Mouse (Mus musculus): ENCODE results near the gene Vsig10l.

The Vsig10l gene

DNA sequence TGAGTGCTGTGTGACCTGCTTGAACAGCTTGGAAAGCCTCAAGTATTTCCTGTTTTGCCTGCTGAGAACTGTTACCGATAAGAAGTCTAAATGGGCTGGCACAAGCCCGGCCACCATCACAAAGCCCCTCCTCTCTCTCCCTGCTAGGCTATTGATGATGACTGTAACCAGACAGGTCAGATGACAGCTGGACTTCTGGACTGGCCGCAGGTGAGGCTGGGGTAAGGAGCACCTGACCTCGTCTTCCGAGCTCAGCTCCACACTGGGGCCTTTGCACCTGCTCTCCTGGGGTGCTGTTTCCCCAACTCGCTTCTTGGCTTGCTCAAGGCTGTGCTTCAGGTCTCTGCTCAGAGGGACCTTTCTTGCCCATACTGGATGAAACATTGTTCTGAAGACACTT is 8.6 kb upstream of the Vsig10l start:
- no peak for DNase-seq (ENCODE audit: low spot score)

DNA sequence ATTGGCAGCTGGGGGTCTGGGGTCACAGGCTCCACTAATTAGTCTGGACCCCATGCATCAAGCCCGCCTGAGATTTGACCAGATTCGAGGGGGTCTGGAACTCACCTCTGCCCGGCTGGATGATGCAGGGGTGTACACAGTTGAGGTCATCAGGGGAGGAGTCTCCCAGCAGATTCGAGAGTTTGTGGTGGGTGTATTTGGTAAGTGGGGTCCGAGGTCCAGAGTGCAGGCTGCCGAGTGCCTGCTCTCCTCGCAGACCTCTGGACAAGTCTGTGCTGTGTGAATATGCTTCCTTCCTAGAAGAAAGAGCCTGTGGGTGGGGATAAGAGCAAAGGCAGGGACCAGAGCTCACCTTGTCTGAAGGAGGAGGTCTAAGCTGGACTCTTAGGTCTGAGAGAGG is 1.0 kb downstream of the Vsig10l start:
- no peak for DNase-seq (ENCODE audit: low spot score)

- no peak for DNase-seq (ENCODE audit: low spot score)
These were observed 2.0 kb downstream of the Vsig10l start for GRCm38 (mm10) chr7:43464864-43465343.

DNA sequence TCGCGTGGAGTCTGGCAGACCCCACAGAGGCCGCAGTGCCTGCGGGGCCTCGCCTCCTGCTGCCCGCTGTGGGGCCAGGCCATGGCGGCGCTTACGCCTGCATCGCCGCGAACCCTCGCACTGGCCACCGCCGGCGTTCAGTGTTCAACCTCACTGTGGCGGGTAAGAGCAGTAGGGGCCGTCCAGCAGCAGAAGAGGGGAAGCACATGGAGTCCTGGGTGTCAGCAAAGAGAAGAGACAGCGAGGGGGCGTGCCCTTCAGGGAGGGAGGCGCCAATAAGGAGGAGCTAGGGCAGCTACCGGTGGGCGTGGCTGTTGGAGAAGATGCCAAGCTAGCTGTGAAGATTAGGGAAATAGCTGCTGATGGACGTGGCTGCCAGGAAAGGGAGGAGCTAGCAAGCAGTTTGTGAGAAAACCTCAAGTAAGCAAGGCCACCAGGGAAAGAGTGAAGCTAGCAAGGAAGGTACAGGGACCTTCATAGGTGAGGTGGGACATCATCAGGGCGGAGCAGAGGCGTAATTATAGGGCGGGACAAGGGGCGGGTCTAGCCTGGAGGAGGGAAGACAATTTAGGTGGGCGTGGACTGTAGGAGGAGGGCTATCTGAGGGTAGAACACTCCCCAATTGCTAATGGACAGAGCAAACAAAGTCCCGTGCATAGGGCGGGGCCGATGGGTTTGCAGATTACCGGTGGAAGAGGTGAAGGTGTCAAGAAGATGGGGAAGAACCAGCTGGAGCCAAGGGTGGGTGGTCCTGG is 2.6 kb downstream of the Vsig10l start:
- peak; percentile 92 for DNase-seq (ENCODE audit: low spot score)

- peak; percentile 83 for DNase-seq (ENCODE audit: low spot score)
These were observed 3.2 kb downstream of the Vsig10l start for GRCm38 (mm10) chr7:43466099-43466694.

GRCm38 (mm10) chr7:43470373-43470772 is 7.4 kb downstream of the Vsig10l start:
- DNase-seq (ENCODE audit: low spot score) = peak; percentile 72

DNA sequence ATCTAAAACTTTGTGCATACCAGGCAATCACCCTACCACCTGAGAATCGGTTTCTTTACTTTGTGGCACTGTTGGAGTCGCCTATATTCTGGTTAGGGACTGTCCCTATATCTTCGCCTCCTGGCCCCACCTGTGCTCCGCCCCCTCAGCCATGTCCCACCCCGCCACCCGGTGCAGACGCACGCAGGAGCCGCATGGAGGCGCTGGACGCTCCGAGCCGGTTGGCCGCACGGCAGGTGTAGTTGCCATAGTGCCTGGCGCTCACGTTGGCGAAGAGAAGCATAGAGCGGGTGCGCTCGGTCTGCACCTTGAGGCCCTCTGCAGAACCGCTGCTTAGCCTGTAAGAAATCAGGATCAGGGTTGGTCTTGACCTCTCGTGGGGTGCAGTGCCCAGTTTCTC is 12.8 kb downstream of the Vsig10l start:
- no peak for DNase-seq (ENCODE audit: low spot score)

DNA sequence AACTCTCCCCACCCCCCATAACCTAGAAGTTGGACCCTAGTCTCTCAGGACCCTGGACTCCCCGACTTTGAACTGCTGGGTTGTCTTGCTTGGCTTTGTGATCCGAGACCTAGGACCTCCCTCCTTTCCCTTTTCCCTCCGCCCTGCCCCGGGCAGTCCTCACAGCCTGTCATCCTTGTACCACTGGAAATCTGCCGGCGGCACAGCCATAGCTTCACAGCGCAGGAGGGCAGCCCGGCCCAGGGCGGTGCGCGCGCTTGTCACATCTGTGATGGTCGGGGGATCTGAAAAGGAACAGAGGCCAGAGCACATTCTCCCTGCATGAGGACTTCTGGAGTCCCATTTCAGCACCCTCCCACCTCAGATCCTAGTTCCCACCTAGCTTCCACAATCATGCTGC is 13.4 kb downstream of the Vsig10l start:
- no peak for DNase-seq (ENCODE audit: low spot score)

GRCm38 (mm10) chr7:43481191-43481590 is 18.2 kb downstream of the Vsig10l start:
- DNase-seq (ENCODE audit: low spot score) = no peak

DNA sequence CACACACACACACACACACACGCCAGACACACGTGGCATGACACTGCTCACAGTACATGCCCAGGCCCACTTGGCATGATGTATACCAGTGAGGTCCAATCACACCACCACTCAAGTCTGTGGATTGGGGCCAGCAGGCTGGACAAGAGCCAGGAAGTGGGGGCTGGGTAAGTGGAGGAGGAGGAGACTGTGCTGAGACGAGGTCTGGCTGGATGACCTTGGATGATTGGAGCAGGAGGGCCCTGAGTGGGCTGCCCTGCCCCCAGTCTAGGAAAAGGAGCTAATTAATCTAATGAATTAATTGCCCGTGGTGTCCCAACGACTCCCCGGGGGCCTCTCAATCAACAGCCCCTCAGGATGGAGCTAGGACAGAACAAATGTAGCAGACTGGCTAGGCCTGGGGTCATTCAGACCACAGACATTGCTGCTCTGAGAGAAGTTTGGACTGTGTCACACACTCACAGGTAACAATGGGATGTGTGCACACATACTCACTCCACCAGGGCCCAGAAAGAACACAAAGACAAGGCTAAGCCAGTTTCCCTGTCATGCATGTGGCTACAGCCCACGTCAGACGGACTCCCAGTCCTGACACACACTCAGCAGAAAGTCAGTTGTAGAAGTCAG is 19.3 kb downstream of the Vsig10l start:
- peak; percentile 32 for DNase-seq (ENCODE audit: low spot score)

- no peak for DNase-seq (ENCODE audit: low spot score)
These were observed 20.3 kb downstream of the Vsig10l start for GRCm38 (mm10) chr7:43483236-43483635.

DNA sequence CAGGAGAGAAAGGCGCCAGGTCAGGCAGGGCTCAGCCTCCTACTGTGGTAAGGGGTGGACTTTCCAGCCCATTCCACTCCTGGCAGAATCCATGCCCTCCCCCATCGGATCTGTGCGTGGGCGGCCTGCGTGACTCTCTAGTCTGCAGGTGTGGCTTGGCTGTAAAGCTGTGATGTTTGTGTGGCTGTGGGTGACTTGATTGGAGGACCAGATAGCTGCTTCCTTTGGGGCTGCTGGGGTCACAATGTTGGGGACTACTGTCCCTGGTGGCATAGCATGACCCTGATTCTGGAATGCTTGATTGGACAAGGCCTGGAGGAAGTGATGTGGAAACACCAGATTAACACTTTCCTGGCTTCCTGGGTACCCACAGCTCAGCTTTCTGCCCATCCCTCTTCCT is 25.7 kb downstream of the Vsig10l start:
- DNase-seq (ENCODE audit: low spot score) = peak; percentile 59

- DNase-seq (ENCODE audit: low spot score) = peak; percentile 37
These were observed 26.7 kb downstream of the Vsig10l start, which contains the start of gene Iglon5 for GRCm38 (mm10) chr7:43489631-43490125. Gene Iglon5 (minus strand): TSS chr7:43490075.

DNA sequence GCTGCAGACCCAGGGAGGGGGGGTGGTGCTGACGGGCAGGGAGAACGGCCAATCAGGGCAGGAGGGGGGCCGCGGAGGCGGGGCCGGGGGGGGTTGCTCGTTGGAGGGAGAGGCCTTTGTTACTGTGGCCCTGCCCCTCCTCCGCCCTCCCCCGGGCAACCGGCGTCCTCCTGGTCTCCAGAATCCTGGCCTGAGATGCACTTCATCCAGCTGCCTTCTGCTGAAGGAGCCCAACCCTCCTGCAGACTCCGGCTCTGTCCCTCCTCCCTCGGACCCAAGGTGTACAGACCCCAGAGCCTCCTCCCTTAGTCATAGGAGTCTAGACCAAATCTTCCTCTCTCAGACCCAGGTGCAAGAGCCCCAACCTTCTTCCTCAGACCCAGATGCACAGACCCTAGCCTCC is 27.2 kb downstream of the Vsig10l start:
- peak; percentile 76 for DNase-seq (ENCODE audit: low spot score)

- no peak for DNase-seq (ENCODE audit: low spot score)
These were observed 27.9 kb downstream of the Vsig10l start for GRCm38 (mm10) chr7:43490861-43491260.

DNA sequence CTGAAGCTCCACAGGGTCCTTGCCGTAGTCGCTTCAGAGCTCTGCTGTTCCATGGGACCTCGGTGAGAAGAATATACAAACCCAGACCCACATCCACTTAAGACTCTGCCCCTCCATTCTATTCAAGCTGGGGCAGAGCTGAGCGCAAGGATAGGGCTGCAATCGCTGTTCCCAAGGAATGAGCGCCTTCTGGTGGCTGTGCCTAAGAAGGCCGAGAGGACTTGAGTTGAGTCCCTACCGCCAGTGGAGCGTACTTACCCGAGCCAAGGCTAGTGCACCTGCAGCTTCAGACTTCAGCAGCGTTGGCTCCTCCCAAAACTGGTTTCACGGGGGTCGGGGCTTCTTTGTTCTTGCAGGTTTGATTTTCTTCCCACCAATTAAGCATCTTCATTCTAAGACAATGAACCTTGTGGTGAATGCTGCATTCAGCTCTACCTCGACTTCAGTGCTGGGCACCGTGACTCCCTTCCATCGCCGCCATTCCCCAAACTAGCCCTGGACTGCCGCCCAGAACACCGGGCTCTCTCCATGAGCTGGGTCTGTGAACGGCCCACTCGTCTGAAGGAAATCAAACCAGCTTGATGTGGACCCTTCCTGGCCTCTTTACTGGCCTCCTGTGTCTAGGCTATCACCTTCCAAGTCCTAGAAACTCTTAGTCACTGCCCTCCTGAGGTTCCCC is 32.5 kb downstream of the Vsig10l start:
- peak; percentile 86 for DNase-seq (ENCODE audit: low spot score)

- no peak for DNase-seq (ENCODE audit: low spot score)
These were observed 48.9 kb downstream of the Vsig10l start for GRCm38 (mm10) chr7:43511707-43512478.

DNA sequence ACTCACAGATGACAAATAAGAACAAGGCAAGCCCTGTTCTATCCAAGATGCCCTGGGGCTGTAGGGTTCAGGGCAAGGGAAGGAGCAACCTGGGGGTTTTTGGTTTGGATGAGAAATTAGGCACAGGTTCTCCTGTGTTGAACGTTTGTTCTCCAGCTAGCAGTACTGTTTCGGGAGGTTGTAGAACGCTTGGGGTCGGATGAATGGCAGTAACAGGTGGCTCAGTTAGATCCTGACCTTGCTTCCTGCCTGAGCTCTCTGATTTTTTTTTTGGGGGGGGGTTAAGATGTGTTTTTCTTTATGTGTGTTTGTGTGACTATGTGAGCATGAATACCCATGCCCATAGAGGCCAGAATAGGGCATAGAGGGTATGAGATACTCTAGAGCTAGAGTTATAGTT is 49.6 kb downstream of the Vsig10l start:
- no peak for DNase-seq (ENCODE audit: low spot score)

GRCm38 (mm10) chr7:43515076-43515475 is 52.1 kb downstream of the Vsig10l start:
- DNase-seq (ENCODE audit: low spot score) = no peak

DNA sequence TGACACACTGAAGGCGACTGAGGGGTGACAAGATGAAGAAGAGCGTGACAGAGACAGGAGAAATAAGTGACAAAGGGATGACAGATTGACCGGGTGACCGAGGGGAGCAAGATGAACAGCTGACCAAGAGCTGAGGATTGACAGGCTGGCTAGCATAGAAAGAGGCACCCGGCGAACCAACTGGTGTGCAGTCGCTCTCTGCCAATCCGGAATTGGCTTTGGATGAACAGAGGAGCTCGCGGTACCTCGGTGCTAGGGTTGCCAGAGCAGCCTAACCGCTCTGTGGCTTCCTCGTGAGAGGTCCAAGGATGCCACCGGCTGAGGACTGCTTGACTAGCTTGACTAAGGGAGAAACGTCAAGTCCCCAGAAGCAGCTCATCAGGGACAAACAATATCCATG is 55.4 kb downstream of the Vsig10l start:
- DNase-seq (ENCODE audit: low spot score) = no peak

Data from retina, embryonic 14.5 days (tissue).